Mouse (Mus musculus) midbrain, embryonic 13.5 days (tissue): ENCODE results near the gene Flywch2. TPM values are rescaled to one million over a fixed set of nuclear protein-coding genes. Genes with fewer than 3 reads are reported as not detected.
A peak's percentile ranks its signal among the peaks of the same experiment; 100 is the strongest.

Experiments used
- ATAC-seq: fragments of 200-750 bp; cut with Nextera tagmentation; 2 replicates; pipeline ENCODE4 v1.8.0; 2017; ENCODE audit warnings: mild to moderate bottlenecking, moderate TSS enrichment, moderate library complexity
- H3K27ac ChIP-seq: fragments of 300-500 bp; sonication (generic); 2 replicates; pipeline ENCODE4 v1.5.1; 2015; ENCODE audit warnings: inconsistent platforms, mild to moderate bottlenecking, moderate library complexity
- H3K27me3 ChIP-seq: fragments of 300-500 bp; sonication (generic); 2 replicates; pipeline ENCODE4 v1.6.1; 2015; ENCODE audit warnings: mild to moderate bottlenecking, inconsistent platforms
- H3K36me3 ChIP-seq: fragments of 300-500 bp; sonication (generic); 2 replicates; pipeline ENCODE4 v1.6.1; 2015; ENCODE audit warnings: mild to moderate bottlenecking, inconsistent platforms
- H3K4me1 ChIP-seq: fragments of 300-500 bp; sonication (generic); replicated peaks from 2 replicates; pipeline ENCODE4 v1.6.1; 2015; ENCODE audit warnings: inconsistent platforms
- H3K4me2 ChIP-seq: fragments of 300-500 bp; sonication (generic); replicated peaks from 2 replicates; pipeline ENCODE4 v1.6.1; 2015; ENCODE audit warnings: moderate library complexity, mild to moderate bottlenecking, inconsistent platforms
- H3K4me3 ChIP-seq: fragments of 300-500 bp; sonication (generic); replicated peaks from 2 replicates; pipeline ENCODE4 v1.5.1; 2015; ENCODE audit warnings: mild to moderate bottlenecking, inconsistent platforms
- H3K9ac ChIP-seq: fragments of 300-500 bp; sonication (generic); replicated peaks from 2 replicates; pipeline ENCODE4 v1.6.1; 2015; ENCODE audit warnings: mild to moderate bottlenecking, inconsistent platforms
- H3K9me3 ChIP-seq: fragments of 300-500 bp; sonication (generic); 2 replicates; pipeline ENCODE4 v1.6.1; 2016; ENCODE audit warnings: mild to moderate bottlenecking, inconsistent platforms
- WGBS: fragments of 180-500 bp; shearing (Covaris S2); methylation state at CpG from one replicate; pipeline ENCODE4 v1.1.7; 2015; 5-methylcytosine and 5-hydroxymethylcytosine counted together
- polyA plus RNA-seq: library from polyadenylated mRNA; unstranded; fragments of >200 nt; fragmentation: Nextera tagmentation; extraction: Ambion mirVana; gene quantifications from 2 replicates; pipeline ENCODE4 v1.2.1, GENCODE M21; 2015

Flywch2 gene
- polyA plus RNA-seq, 1 experiment from 2014 or later, result 63.9 TPM

DNA sequence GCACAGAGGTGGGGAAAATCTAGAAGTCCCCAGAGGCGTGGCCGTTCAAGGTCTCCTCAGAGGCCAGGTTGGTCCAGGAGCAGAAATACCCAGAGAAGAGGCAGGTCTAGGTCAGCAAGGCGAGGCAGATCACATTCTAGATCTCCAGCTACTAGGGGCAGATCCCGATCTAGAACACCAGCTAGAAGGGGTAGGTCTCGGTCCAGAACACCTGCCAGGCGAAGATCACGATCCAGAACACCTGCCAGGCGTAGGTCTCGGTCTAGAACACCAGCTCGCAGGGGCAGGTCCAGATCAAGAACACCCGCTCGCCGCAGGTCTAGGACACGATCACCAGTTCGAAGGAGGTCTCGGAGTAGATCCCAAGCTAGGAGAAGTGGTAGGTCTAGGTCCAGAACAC lies 29.8 kb upstream of the Flywch2 start:
- H3K4me3 ChIP-seq, result no peak overlapping the region
- H3K36me3 ChIP-seq, result peaks cover 96% of the 10 kb centered on the region
- H3K27ac ChIP-seq, result no peak overlapping the region
- no peaks in the 10 kb centered on the region for H3K4me1 ChIP-seq
- no peak for ATAC-seq
- H3K9ac ChIP-seq, result no peak overlapping the region
- no peaks in the 10 kb centered on the region for H3K27me3 ChIP-seq
- over 99% methylated on average over 16 of the region's 16 CpGs for WGBS
- no peak overlapping the region for H3K4me2 ChIP-seq
- H3K9me3 ChIP-seq, result peaks cover 8% of the 10 kb centered on the region; the same call in 1 of the 2 replicates

DNA sequence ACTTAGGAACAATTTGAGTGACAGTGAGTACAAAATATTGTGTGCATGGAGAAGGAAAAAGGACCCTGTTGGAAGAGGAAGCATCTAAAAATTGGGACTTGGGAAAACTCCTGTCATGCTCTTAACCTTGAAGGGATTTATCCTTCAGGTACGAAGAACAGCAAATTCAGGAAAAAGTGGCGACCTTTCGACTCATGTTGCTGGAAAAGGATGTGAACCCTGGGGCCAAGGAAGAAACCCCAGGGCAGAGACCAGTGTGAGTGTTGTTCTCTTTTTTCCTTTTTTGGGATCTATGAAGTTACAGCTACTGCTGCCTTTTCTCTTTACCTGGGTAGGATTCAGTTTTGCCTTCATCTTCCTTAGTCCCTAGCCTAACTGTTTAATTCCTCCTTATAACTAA lies 22.0 kb upstream of the Flywch2 start:
- H3K4me3 ChIP-seq, result no peak overlapping the region
- H3K27ac ChIP-seq, result no peak overlapping the region
- ATAC-seq, result no peak
- H3K9ac ChIP-seq, result no peak overlapping the region
- H3K27me3 ChIP-seq, result no peaks in the 10 kb centered on the region
- no peak overlapping the region for H3K4me2 ChIP-seq
- H3K4me1 ChIP-seq, result peaks cover 37% of the 10 kb centered on the region
- no peaks in the 10 kb centered on the region for H3K9me3 ChIP-seq
- WGBS, result 96% methylated on average over 3 of the region's 3 CpGs
- peaks cover 60% of the 10 kb centered on the region for H3K36me3 ChIP-seq

DNA sequence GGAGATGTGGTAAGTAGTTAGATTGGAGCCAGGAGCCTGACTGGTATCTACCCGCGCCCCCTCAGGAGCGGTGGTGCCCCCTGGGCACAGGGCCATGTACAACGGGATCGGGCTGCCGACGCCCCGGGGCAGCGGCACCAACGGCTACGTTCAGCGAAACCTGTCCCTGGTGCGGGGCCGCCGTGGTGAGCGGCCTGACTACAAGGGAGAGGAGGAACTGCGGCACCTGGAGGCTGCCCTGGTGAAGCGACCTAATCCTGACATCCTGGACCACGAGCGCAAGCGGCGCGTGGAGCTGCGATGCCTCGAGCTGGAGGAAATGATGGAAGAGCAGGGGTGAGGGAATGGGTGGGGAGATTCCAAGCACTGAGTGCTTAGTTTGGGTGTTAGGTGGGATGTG lies 21.0 kb upstream of the Flywch2 start:
- peaks cover 37% of the 10 kb centered on the region for H3K4me1 ChIP-seq
- peak overlapping the region; percentile 30; the same call in 1 of the 2 replicates for H3K27ac ChIP-seq
- 90% methylated on average over 25 of the region's 25 CpGs for WGBS
- 0 out of 2 replicates have a peak overlapping the region, but pooled peaks have one; percentile 14 for H3K4me3 ChIP-seq
- H3K9me3 ChIP-seq, result no peaks in the 10 kb centered on the region
- no peak for ATAC-seq
- no peak overlapping the region for H3K9ac ChIP-seq
- H3K36me3 ChIP-seq, result peaks cover 51% of the 10 kb centered on the region
- no peaks in the 10 kb centered on the region for H3K27me3 ChIP-seq
- peak overlapping the region; percentile 20 for H3K4me2 ChIP-seq

DNA sequence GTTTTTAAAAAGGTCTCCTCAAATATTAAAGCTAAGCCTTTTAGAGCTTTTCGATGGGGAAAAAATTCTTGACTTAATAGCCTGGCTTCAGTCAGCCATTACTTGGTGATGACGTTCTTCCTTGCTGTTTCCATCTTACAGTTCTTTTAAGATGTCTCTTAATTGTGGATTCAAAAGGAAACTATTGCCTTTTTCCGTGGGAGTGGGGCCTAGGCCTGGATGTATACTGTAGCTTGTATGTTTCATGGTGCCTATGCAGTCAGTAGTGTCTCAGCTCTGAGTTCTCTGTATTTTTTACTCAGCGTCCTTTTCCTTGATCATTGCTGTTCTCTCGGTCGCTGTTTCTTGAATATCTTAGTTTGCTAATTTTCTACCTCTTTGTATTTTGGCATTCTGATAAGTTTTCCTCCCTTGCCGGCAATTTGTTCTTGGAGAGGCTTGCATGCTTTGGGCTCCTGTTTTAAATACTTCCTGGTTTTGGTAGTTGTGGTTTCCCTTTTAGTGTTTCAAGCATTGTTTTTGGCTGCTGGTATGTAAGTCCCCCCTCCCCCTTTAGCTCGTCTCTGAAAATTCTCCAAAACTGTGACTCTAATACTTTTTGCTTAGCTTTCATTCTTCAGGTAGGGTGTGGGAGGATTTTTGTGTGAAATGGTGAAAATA lies 18.7 kb upstream of the Flywch2 start:
- no peak for ATAC-seq
- Histone ChIP-seq H3K9me3 (no peaks in the 10 kb centered on the region), H3K4me3 (peak overlapping the region; percentile 100), H3K4me1 (peaks cover 37% of the 10 kb centered on the region), H3K9ac (peak overlapping the region; percentile 97), H3K4me2 (peak overlapping the region; percentile 96), H3K27ac (peak overlapping the region; percentile 99; the same call in 1 of the 2 replicates), H3K36me3 (peaks cover 30% of the 10 kb centered on the region), H3K27me3 (no peaks in the 10 kb centered on the region)
- WGBS, result 1% methylated on average over 8 of the region's 8 CpGs

DNA sequence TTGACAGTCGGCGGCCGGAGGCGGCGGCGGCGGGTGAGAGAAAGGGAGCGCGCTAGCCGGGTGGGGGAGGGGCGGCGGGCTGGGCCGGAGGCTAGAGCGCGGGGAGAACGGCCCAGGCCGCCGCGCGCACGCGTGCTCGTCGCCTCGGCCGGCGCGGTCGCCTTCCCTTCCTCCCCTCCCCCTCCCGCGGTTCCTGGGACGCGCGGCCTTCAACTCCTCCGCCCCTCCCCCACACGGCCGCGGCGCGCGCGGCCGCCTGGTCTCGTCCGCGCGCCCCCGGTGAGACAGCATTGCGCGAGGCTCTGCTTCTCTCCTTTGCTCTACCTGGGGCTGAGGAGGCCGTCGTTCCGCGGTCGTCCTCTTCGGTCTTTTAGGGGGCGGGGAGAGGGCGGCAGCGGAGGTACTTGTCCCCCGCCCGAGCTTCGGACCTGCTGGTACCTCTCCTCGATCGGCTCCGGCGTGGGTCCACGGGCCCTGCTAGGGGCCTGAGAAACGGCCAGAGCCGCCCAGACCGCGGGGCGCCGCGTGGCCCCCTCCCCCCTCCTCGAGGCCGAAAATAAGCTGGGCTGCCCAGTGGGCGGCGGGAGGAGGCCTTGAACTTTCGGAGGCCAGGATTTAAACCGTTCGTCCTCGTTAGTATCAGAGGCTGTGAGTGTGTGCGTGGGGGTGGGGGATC lies 17.6 kb upstream of the Flywch2 start:
- WGBS, result 1% methylated on average over 60 of the region's 83 CpGs

DNA sequence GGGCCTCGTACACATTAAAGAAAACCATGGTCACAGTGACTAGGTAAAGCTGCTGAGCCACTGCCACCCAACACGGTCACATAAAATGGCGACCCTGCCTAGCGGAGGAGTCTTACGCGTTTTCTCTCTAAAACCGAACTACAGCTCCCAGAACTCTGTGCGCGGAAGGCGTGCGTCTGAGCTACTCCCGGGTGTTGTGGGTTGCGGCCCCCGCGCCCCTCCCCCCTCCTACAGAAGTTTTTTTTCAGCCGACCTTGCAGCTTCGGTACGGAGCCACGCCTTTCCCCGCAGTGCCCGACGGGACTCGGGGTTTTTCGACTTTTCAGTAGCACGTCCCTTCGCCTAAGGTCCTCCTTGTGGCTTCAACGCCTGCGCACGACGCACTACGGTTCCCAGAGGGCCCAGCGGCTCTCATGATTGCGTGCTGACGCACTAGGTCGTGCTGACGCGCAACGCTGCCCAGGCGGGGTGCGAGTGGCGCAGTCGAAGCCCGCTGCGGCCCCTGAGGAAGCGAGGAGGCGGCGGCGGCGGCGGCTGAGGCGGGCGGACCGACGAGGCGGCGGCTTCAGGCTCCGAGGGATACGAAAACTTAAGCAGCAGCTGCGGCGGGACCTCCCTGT lies 17.0 kb upstream of the Flywch2 start:
- peaks cover 37% of the 10 kb centered on the region for H3K4me1 ChIP-seq
- H3K9ac ChIP-seq, result peak overlapping the region; percentile 97
- H3K27ac ChIP-seq, result peak overlapping the region; percentile 99
- WGBS, result 1% methylated on average over 56 of the region's 60 CpGs
- peaks cover 16% of the 10 kb centered on the region for H3K36me3 ChIP-seq
- peak overlapping the region; percentile 100 for H3K4me3 ChIP-seq
- no peaks in the 10 kb centered on the region for H3K27me3 ChIP-seq
- H3K4me2 ChIP-seq, result peak overlapping the region; percentile 96
- peak; percentile 99 for ATAC-seq
- no peaks in the 10 kb centered on the region for H3K9me3 ChIP-seq

More for the DNA sequence above, 17.6 kb upstream of the Flywch2 start:
- no peaks in the 10 kb centered on the region for H3K9me3 ChIP-seq
- peak overlapping the region; percentile 97 for H3K9ac ChIP-seq
- peak overlapping the region; percentile 96 for H3K4me2 ChIP-seq
- H3K27ac ChIP-seq, result peak overlapping the region; percentile 99
- peak; percentile 68 for ATAC-seq
- H3K4me1 ChIP-seq, result peaks cover 37% of the 10 kb centered on the region
- H3K27me3 ChIP-seq, result no peaks in the 10 kb centered on the region
- H3K36me3 ChIP-seq, result peaks cover 23% of the 10 kb centered on the region
- H3K4me3 ChIP-seq, result peak overlapping the region; percentile 100

DNA sequence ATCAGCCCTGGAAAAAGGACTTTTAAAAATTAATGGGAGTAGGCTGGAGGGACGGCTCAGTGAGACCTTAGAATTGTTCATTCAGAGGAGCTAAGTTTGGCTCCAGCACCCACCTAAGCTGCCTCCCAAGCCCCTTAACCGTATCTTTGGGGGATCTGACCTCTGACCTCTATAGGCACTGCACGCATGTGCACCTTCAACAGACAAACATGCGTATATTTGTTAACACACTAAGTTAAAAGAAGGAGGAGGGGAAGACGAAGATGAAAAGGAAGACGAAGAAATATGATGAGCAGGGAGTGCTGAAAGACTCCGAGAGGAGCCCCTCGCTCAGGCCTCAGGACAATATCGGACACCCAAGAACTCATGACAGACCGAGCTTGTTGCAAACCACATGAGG lies 15.7 kb upstream of the Flywch2 start:
- Histone ChIP-seq H3K4me2 (no peak overlapping the region), H3K9me3 (no peaks in the 10 kb centered on the region), H3K4me1 (peaks cover 26% of the 10 kb centered on the region), H3K27ac (no peak overlapping the region; the same call in 1 of the 2 replicates), H3K36me3 (peaks cover 6% of the 10 kb centered on the region; the same call in 1 of the 2 replicates), H3K9ac (no peak overlapping the region), H3K4me3 (no peak overlapping the region), H3K27me3 (no peaks in the 10 kb centered on the region)
- WGBS, result 93% methylated on average over 10 of the region's 10 CpGs
- ATAC-seq, result no peak

DNA sequence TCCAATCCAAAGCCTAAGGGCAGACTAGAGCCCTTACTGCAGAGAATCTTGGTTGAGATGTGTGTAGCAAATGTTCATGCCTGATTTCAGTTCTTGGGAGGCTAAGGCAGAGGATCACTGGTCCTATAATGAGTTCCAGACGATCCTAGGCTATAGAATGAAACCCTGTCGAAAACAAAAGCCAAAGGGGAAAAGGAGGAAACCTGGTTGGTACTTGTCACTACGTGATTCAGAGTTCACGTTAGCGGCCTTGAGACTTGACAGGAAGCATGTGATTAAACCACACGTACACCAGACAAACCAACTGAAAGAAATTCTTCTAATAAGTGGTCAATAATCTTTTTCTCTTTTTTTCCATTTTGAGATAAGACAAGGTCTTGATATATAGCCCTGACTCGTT lies 11.4 kb upstream of the Flywch2 start:
- no peaks in the 10 kb centered on the region for H3K9me3 ChIP-seq
- H3K4me3 ChIP-seq, result no peak overlapping the region
- H3K4me1 ChIP-seq, result no peaks in the 10 kb centered on the region
- no peak overlapping the region for H3K4me2 ChIP-seq
- no peaks in the 10 kb centered on the region for H3K27me3 ChIP-seq
- no peak for ATAC-seq
- no peak overlapping the region for H3K9ac ChIP-seq
- 87% methylated on average over 7 of the region's 7 CpGs for WGBS
- H3K27ac ChIP-seq, result no peak overlapping the region
- peaks cover 6% of the 10 kb centered on the region; the same call in 1 of the 2 replicates for H3K36me3 ChIP-seq

DNA sequence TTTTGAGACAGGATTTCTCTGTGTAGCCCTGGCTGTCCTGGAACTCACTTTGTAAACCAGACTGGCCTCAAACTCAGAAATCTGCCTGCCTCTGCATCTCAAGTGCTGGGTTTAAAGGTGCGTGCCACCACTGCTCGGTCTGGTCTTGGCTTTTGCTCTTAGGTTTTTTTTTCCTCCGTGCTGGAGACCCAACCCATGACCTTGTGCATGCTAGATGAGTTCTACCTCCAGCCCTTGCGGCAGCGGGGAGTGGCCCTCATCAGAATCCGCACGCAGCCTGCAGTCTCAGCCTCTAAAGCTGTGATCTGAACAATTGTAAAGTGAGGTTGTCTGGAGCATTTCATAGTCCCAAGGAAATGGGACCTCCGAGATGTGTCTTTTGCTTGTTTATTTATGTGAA lies 9.4 kb upstream of the Flywch2 start:
- Histone ChIP-seq H3K27me3 (no peaks in the 10 kb centered on the region), H3K9ac (no peak overlapping the region), H3K9me3 (no peaks in the 10 kb centered on the region), H3K36me3 (peaks cover 3% of the 10 kb centered on the region; the same call in 1 of the 2 replicates), H3K4me2 (no peak overlapping the region), H3K27ac (no peak overlapping the region), H3K4me3 (no peak overlapping the region), H3K4me1 (peaks cover 16% of the 10 kb centered on the region)
- ATAC-seq, result no peak
- WGBS, result 96% methylated on average over 8 of the region's 8 CpGs

DNA sequence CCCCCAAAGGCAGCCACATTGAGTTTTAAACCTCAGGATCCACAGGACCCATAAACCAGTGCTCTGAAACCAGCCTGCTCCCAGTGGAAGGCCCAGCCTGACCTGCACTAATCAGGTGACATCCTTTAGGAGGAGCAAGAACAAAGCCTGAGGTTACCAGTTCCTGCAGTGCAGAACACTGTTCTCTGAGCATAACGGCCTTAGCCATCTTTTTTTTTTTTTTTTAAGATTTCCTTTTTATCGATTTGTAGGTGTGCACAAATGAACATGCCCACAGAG lies 5.1 kb upstream of the Flywch2 start:
- WGBS, result 66% methylated on average over 2 of the region's 2 CpGs
- H3K9ac ChIP-seq, result peak overlapping the region; percentile 81
- H3K4me3 ChIP-seq, result peak overlapping the region; percentile 42
- peak; percentile 14; the same call in 1 of the 2 replicates for ATAC-seq
- peaks cover 30% of the 10 kb centered on the region for H3K4me1 ChIP-seq
- H3K36me3 ChIP-seq, result no peaks in the 10 kb centered on the region
- no peaks in the 10 kb centered on the region for H3K27me3 ChIP-seq
- no peaks in the 10 kb centered on the region for H3K9me3 ChIP-seq
- peak overlapping the region; percentile 94 for H3K27ac ChIP-seq
- H3K4me2 ChIP-seq, result peak overlapping the region; percentile 64

DNA sequence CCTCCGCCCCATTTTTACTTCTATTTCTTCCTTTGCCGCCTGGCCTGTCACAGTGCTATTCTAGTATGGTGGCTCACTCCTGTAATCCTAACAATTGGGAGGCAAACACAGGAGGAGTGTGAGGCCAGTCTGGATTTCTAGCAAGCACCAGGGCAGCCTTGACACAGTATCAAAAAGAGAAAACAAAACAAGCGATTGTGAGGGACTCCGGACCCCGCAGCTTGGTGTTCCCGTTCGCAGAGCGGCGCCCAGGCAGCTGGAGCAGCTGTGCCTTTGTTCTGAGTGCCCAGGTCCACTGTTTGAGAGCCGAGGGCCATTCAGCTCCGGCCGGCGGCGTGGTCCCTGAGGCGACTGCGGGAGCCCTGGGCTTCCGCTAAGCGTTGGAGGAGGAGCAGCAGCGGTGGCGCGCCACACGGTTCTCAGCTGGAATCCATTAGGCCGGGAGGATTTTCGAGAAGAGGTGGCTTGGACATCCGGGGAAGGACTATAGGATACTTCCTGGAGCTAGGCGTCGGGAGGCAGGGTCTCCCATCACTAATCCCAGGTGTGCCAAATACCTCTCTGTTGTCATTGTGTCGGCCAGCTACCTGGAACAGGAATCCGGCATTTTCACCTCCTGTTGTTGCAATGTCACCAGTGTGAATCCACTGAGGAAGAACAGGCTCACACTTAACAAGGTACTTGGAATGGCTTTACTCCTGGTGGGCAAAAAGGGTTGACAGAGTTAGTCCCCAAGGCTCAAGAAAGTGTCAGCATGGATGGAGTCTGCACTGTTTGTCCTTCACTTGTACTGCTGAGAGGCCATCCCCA lies 4.6 kb upstream of the Flywch2 start, which contains the start of gene Srrm2:
TSS of gene Srrm2 (plus strand) at position 264 of the 810 bp plus-strand sequence.
- H3K9me3 ChIP-seq, result no peaks in the 10 kb centered on the region
- peak within 1 kb of the TSS; percentile 42 for H3K4me3 ChIP-seq
- H3K4me1 ChIP-seq, result peaks cover 31% of the 10 kb centered on the region
- WGBS, result 2% methylated on average over 29 of the region's 29 CpGs
- no peaks in the 10 kb centered on the region for H3K27me3 ChIP-seq
- peak within 1 kb of the TSS; percentile 81 for H3K9ac ChIP-seq
- peak; percentile 55 for ATAC-seq
- peak within 1 kb of the TSS; percentile 94 for H3K27ac ChIP-seq
- H3K36me3 ChIP-seq, result no peaks in the 10 kb centered on the region
- peak within 1 kb of the TSS; percentile 64 for H3K4me2 ChIP-seq
